Mouse (Mus musculus): ENCODE data around the gene Cdc26. TPM values are rescaled to one million over a fixed set of nuclear protein-coding genes. Genes with fewer than 3 reads are reported as not detected.

Gene Cdc26
- polyA plus RNA-seq (2012; rRNA removed) = 32.1 and 33.6 TPM in 2 replicates

- DNase-seq (ENCODE audit: low read depth) = peak; percentile 89
Observed at GRCm38 (mm10) chr4:62408601-62409282, at the start of gene Cdc26, which contains the start of gene Prpf4. TSS of gene Cdc26 (minus strand) at chr4:62408642. TSS of gene Prpf4 (plus strand) at chr4:62408797.

- DNase-seq (ENCODE audit: low read depth) = no peak
Observed at GRCm38 (mm10) chr4:62454995-62455394, 46.6 kb upstream of the Cdc26 start.

DNA sequence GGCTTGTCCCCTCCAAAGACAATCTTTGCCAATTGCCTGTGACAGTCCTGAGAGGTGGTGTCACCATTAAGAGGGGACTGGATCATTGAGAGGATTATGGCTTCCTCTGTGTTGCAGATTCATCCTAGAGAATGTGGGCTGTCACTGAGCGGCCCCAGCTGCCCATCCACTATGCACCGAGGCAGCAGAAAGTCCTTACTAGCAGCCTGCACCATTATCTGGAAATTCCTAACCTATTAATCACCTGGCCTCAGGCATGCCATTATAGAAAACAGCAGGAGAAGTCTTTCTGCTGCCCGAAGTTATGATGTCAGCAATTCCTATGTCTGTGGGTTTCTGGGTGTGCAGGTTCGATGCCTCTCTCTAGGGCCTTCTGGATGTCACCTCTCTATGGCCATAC, 32.5 kb upstream of the Cdc26 start:
- no peak for DNase-seq (ENCODE audit: low read depth)

GRCm38 (mm10) chr4:62440544-62440943, 32.1 kb upstream of the Cdc26 start:
- peak; percentile 50 for DNase-seq (ENCODE audit: low read depth)

GRCm38 (mm10) chr4:62439793-62440192, 31.4 kb upstream of the Cdc26 start:
- no peak for DNase-seq (ENCODE audit: low read depth)

GRCm38 (mm10) chr4:62437871-62438270, 29.4 kb upstream of the Cdc26 start:
- DNase-seq (ENCODE audit: low read depth) = no peak

DNA sequence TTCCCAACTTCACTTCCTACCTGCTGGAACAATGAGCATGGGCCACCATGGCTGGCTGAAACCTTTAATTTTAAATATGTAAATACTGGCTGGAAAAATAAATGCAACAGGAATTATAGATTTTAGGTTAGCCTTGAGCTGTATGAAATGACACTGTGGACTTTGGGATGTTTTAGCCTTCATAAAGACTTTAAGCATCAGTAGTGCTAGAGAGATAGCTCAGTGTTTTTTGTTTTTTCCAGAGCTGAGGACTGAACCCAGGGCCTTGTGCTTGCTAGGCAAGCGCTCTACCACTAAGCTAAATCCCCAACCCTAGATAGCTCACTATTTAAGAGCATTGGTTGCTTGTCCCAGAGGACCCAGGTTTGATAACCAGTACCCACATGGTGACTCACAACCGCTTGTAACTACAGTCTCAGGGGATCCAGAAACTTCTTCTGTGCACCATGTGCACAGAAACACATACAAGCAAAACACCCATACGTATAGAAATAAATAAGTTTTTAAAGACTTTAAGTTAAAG, 28.9 kb upstream of the Cdc26 start:
- DNase-seq (ENCODE audit: low read depth) = no peak

- DNase-seq (ENCODE audit: low read depth) = no peak
Observed at GRCm38 (mm10) chr4:62435081-62435480, 26.6 kb upstream of the Cdc26 start, which contains the start of gene Rnf183. TSS of gene Rnf183 (minus strand) at chr4:62435252.

- DNase-seq (ENCODE audit: low read depth) = no peak
Observed at GRCm38 (mm10) chr4:62433939-62434870, 25.8 kb upstream of the Cdc26 start.

- DNase-seq (ENCODE audit: low read depth) = no peak
Observed at GRCm38 (mm10) chr4:62431522-62431921, 23.1 kb upstream of the Cdc26 start.

- no peak for DNase-seq (ENCODE audit: low read depth)
Observed at GRCm38 (mm10) chr4:62430678-62431077, 22.2 kb upstream of the Cdc26 start.

GRCm38 (mm10) chr4:62429616-62430015, 21.2 kb upstream of the Cdc26 start:
- no peak for DNase-seq (ENCODE audit: low read depth)

DNA sequence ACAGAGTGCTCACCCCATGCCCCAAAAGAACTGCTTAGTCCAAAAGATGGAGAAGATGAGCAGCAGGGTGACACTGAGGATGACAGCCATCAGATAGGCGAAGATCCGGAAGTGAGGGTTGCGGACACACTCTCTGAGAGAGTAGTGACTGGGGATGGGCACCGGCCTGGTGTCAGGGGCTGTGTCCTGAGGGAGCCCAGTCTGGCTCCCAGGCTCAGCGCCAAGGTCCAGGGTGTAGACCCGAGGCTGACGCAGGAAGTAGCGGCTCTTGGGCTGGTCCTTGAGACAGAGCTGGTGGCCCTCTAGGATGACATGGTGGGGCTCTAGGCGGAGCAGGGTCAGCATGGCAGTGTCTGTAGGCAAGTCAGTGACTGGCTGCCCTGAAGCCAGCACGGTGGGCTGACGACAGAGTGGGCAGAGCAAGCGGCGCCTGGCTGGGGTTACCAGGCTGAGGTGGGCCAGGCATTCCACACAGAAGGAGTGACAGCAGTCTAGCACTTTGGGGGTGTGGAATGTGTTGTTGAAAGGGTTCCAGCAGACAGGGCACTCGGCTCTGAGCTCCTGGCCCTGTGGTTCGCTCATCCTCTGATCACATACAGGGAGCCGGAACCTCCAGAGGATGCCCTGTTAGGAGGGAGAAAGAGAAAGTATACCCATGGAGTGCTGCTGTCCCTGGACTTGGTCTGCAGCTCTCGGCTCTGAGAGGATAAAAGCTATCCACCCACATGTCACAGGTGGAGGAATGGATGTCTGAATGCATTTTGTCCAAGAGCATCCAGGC, 19.7 kb upstream of the Cdc26 start:
- no peak for DNase-seq (ENCODE audit: low read depth)

DNA sequence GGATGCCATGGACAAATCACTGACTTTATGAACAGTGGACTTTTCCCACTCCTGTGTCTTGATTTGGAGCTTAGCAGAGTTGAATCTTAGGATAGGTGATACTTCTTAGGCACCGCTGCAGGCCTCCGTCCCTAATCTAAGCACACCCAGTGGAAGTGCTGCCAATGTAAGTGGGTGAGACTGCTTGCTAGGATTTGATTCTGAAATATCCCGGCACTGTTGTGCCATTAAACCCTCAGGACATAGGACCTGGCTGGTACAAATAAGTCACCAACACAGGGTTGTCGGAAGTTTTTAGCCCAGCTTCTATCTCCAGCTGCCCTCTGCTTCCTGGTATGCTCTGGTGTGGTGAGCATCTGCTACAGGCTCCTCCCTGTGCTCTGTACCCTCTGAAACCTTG, 17.4 kb upstream of the Cdc26 start:
- DNase-seq (ENCODE audit: low read depth) = peak; percentile 75

- DNase-seq (ENCODE audit: low read depth) = no peak
Observed at GRCm38 (mm10) chr4:62419091-62419490, 10.6 kb upstream of the Cdc26 start.

- DNase-seq (ENCODE audit: low read depth) = no peak
Observed at GRCm38 (mm10) chr4:62418448-62418847, 10.0 kb upstream of the Cdc26 start.

DNA sequence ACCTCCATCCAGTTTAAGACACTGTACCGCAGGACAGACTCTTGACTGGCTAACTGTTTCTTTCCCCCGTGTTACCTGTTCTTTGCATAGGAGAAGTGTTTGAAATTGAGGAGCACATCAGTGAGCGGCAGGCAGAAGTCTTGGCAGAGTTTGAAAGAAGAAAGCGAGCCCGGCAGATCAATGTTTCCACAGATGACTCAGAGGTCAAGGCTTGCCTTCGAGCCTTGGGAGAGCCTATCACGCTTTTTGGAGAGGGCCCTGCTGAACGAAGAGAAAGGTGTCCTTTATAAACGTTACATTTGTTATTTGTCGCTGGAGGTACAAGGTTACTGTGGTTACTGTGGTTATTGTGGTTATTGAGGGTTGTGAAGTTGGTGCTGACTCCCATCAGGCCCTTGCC, 3.2 kb upstream of the Cdc26 start:
- DNase-seq (ENCODE audit: low read depth) = no peak

DNA sequence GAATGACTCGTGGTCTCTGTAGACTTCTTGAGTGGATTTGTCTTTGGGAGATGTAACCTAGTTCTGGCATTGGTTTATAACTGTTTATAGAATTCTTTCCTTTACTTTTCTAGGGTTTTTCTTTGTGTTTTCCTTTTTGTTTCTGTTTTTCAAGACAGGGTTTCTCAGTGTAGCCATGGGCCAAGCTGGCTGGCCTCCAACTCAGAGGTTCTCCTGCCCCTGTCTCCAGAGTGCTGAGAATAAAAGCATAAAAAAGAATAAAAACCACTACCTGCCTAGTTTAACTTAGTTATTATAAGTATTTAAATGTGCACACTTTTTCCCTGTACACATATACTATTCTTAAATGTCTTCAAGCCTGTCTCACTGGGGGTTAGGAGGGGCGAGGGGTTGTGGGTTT, 1.9 kb upstream of the Cdc26 start:
- no peak for DNase-seq (ENCODE audit: low read depth)

DNA sequence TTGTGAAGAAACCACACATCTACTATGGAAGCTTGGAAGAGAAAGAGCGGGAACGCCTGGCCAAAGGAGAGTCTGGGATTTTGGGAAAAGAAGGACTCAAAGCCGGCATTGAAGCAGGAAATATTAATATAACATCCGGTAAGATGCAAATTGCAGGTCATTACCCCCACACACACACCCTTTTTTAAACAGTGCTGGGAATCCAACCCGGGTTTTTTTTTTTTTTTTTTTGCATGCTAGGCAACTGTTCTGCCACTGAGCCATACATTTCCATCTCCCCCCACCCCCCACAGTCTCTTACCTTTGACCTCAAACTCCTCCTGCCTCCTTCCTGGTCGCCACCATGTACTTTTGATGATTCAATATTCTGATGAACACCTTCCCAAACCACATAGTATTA, 1.2 kb upstream of the Cdc26 start:
- DNase-seq (ENCODE audit: low read depth) = no peak

DNA sequence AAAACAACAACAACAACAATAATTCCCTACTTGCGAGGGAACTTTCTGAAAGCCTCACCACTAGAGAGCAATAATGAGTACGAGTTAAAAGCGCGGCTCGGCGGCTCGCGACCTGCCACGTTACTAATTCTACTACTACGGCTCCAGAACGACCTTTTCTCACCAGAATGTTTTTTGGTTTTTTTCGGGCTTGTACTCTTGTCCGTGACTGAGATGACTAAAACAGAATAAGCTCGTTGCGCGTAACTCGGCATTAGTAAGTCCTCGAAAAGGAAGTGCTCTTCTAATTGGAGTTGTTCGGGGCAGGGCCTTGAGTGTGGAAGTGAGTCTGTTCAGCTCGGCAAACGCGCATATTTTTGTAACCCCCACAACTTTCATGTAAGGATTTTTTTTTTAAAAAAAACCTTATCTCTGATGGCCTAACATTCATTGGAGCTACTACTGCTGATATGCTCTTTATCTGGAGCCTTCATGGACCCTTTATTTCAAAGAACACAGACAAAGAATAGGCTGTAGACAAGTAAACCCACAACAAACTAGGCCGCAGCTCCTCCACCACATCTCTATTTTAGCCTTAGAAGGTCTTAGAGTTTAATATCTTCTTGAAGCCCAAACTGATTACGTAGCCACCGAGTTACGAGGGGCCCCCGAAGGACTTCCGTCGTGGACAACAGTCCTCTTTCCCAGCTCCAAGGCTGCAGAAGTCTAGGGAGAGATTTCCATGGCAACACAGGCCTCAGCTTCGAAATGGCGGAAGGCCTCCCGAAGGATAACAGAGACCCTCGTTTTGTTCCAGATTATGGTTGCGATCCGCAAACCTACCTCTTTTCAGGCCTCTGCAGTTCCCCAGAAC, 486 bp downstream of the Cdc26 start:
- no peak for DNase-seq (ENCODE audit: low read depth)

DNA sequence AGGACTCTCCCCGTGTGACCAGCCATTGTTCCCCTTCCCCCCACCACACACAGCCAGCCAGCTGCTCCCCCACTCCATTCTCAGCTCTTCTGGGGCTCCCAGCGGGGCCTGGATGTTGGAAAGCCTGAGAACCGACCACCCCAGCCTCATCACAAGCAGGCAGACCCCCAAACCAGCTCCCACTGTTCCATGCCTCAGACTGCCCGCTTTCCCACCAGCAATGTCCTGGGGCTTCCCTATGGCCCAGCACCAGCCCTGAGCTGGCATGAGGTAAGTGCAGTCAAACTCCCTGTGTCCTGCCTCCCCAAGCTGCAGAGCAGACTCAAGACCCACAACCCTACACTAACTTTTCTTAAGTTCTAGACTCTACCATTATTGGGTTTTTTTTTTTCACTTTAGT, 2.3 kb downstream of the Cdc26 start:
- no peak for DNase-seq (ENCODE audit: low read depth)
